Mouse (Mus musculus): Measurements from ENCODE around the gene Gtf2e1. TPM values are rescaled to one million over a fixed set of nuclear protein-coding genes. Genes with fewer than 3 reads are reported as not detected.
A peak's percentile ranks its signal among the peaks of the same experiment; 100 is the strongest.

The Gtf2e1 gene
- polyA plus RNA-seq, 1 experiment from 2014 or later = 23.5 TPM

- H3K27ac ChIP-seq (ENCODE audit: low read depth, low read length) = no peak overlapping the region
- no peak overlapping the region for H3K4me2 ChIP-seq (ENCODE audit: low read depth, low read length)
- H3K27me3 ChIP-seq (ENCODE audit: control insufficient read depth, insufficient read depth, low read length) = no peaks in the 10 kb centered on the region
- no peak overlapping the region for H3K4me3 ChIP-seq (ENCODE audit: low read depth, low read length)
- no peak for ATAC-seq (ENCODE audit: low read depth)
- H3K4me1 ChIP-seq (ENCODE audit: control insufficient read depth, insufficient read depth, low read length) = no peaks in the 10 kb centered on the region
- no peak overlapping the region for H3K9ac ChIP-seq (replicated peaks; ENCODE audit: low read depth, low read length)
- WGBS = 91% methylated on average over 6 of the region's 6 CpGs
- H3K9me3 ChIP-seq (ENCODE audit: control insufficient read depth, low read length) = no peaks in the 10 kb centered on the region
- peaks cover 10% of the 10 kb centered on the region for H3K36me3 ChIP-seq (ENCODE audit: control insufficient read depth, insufficient read depth, low read length)
These were observed 23.1 kb downstream of the Gtf2e1 start for GRCm38 (mm10) chr16:37516376-37516993.

GRCm38 (mm10) chr16:37514644-37515043, 24.9 kb downstream of the Gtf2e1 start:
- Histone ChIP-seq H3K4me2 (ENCODE audit: low read depth, low read length) (no peak overlapping the region), H3K27ac (ENCODE audit: low read depth, low read length) (no peak overlapping the region), H3K27me3 (ENCODE audit: control insufficient read depth, insufficient read depth, low read length) (no peaks in the 10 kb centered on the region), H3K4me3 (ENCODE audit: low read depth, low read length) (no peak overlapping the region), H3K36me3 (ENCODE audit: control insufficient read depth, insufficient read depth, low read length) (peaks cover 14% of the 10 kb centered on the region), H3K9me3 (ENCODE audit: control insufficient read depth, low read length) (no peaks in the 10 kb centered on the region), H3K4me1 (ENCODE audit: control insufficient read depth, insufficient read depth, low read length) (no peaks in the 10 kb centered on the region), H3K9ac (replicated peaks; ENCODE audit: low read depth, low read length) (no peak overlapping the region)
- WGBS = 86% methylated on average over 8 of the region's 8 CpGs
- no peak for ATAC-seq (ENCODE audit: low read depth)

- no peak overlapping the region for H3K27ac ChIP-seq (ENCODE audit: low read depth, low read length)
- no peaks in the 10 kb centered on the region for H3K9me3 ChIP-seq (ENCODE audit: control insufficient read depth, low read length)
- no peaks in the 10 kb centered on the region for H3K27me3 ChIP-seq (ENCODE audit: control insufficient read depth, insufficient read depth, low read length)
- no peaks in the 10 kb centered on the region for H3K4me1 ChIP-seq (ENCODE audit: control insufficient read depth, insufficient read depth, low read length)
- H3K4me3 ChIP-seq (ENCODE audit: low read depth, low read length) = no peak overlapping the region
- no peak overlapping the region for H3K9ac ChIP-seq (replicated peaks; ENCODE audit: low read depth, low read length)
- WGBS = 92% methylated on average over 15 of the region's 15 CpGs
- no peak overlapping the region for H3K4me2 ChIP-seq (ENCODE audit: low read depth, low read length)
- peaks cover 14% of the 10 kb centered on the region for H3K36me3 ChIP-seq (ENCODE audit: control insufficient read depth, insufficient read depth, low read length)
- no peak for ATAC-seq (ENCODE audit: low read depth)
These were observed 28.1 kb downstream of the Gtf2e1 start for GRCm38 (mm10) chr16:37511489-37511888.

GRCm38 (mm10) chr16:37506751-37507150, 32.8 kb downstream of the Gtf2e1 start:
- no peaks in the 10 kb centered on the region for H3K27me3 ChIP-seq (ENCODE audit: control insufficient read depth, insufficient read depth, low read length)
- H3K36me3 ChIP-seq (ENCODE audit: control insufficient read depth, insufficient read depth, low read length) = peaks cover 8% of the 10 kb centered on the region
- H3K4me2 ChIP-seq (ENCODE audit: low read depth, low read length) = no peak overlapping the region
- H3K4me3 ChIP-seq (ENCODE audit: low read depth, low read length) = no peak overlapping the region
- ATAC-seq (ENCODE audit: low read depth) = no peak
- H3K4me1 ChIP-seq (ENCODE audit: control insufficient read depth, insufficient read depth, low read length) = no peaks in the 10 kb centered on the region
- H3K9me3 ChIP-seq (ENCODE audit: control insufficient read depth, low read length) = no peaks in the 10 kb centered on the region
- no peak overlapping the region for H3K27ac ChIP-seq (ENCODE audit: low read depth, low read length)
- no peak overlapping the region for H3K9ac ChIP-seq (replicated peaks; ENCODE audit: low read depth, low read length)
- WGBS = 89% methylated on average over 9 of the region's 9 CpGs

GRCm38 (mm10) chr16:37504517-37504916, 35.1 kb downstream of the Gtf2e1 start:
- Histone ChIP-seq H3K9me3 (ENCODE audit: control insufficient read depth, low read length) (no peaks in the 10 kb centered on the region), H3K27me3 (ENCODE audit: control insufficient read depth, insufficient read depth, low read length) (no peaks in the 10 kb centered on the region), H3K27ac (ENCODE audit: low read depth, low read length) (no peak overlapping the region), H3K9ac (replicated peaks; ENCODE audit: low read depth, low read length) (no peak overlapping the region), H3K4me2 (ENCODE audit: low read depth, low read length) (no peak overlapping the region), H3K4me3 (ENCODE audit: low read depth, low read length) (no peak overlapping the region), H3K36me3 (ENCODE audit: control insufficient read depth, insufficient read depth, low read length) (no peaks in the 10 kb centered on the region), H3K4me1 (ENCODE audit: control insufficient read depth, insufficient read depth, low read length) (no peaks in the 10 kb centered on the region)
- no peak for ATAC-seq (ENCODE audit: low read depth)
- 21% methylated on average over 1 of the region's 1 CpGs for WGBS

GRCm38 (mm10) chr16:37498581-37498980, 41.0 kb downstream of the Gtf2e1 start:
- Histone ChIP-seq H3K4me3 (ENCODE audit: low read depth, low read length) (no peak overlapping the region), H3K4me2 (ENCODE audit: low read depth, low read length) (no peak overlapping the region), H3K4me1 (ENCODE audit: control insufficient read depth, insufficient read depth, low read length) (no peaks in the 10 kb centered on the region), H3K9ac (replicated peaks; ENCODE audit: low read depth, low read length) (no peak overlapping the region), H3K9me3 (ENCODE audit: control insufficient read depth, low read length) (no peaks in the 10 kb centered on the region), H3K36me3 (ENCODE audit: control insufficient read depth, insufficient read depth, low read length) (no peaks in the 10 kb centered on the region), H3K27me3 (ENCODE audit: control insufficient read depth, insufficient read depth, low read length) (no peaks in the 10 kb centered on the region), H3K27ac (ENCODE audit: low read depth, low read length) (no peak overlapping the region)
- ATAC-seq (ENCODE audit: low read depth) = no peak
- WGBS = 75% methylated on average over 9 of the region's 9 CpGs

- ATAC-seq (ENCODE audit: low read depth) = no peak
- no peaks in the 10 kb centered on the region for H3K9me3 ChIP-seq (ENCODE audit: control insufficient read depth, low read length)
- no peaks in the 10 kb centered on the region for H3K27me3 ChIP-seq (ENCODE audit: control insufficient read depth, insufficient read depth, low read length)
- no peaks in the 10 kb centered on the region for H3K4me1 ChIP-seq (ENCODE audit: control insufficient read depth, insufficient read depth, low read length)
- no peak overlapping the region for H3K4me3 ChIP-seq (ENCODE audit: low read depth, low read length)
- H3K4me2 ChIP-seq (ENCODE audit: low read depth, low read length) = no peak overlapping the region
- H3K36me3 ChIP-seq (ENCODE audit: control insufficient read depth, insufficient read depth, low read length) = no peaks in the 10 kb centered on the region
- no peak overlapping the region for H3K9ac ChIP-seq (replicated peaks; ENCODE audit: low read depth, low read length)
- WGBS = 79% methylated on average over 6 of the region's 6 CpGs
- no peak overlapping the region for H3K27ac ChIP-seq (ENCODE audit: low read depth, low read length)
These were observed 44.6 kb downstream of the Gtf2e1 start for GRCm38 (mm10) chr16:37495017-37495416.

GRCm38 (mm10) chr16:37486826-37487612, 52.6 kb downstream of the Gtf2e1 start:
- no peaks in the 10 kb centered on the region for H3K4me1 ChIP-seq (ENCODE audit: control insufficient read depth, insufficient read depth, low read length)
- no peak overlapping the region for H3K27ac ChIP-seq (ENCODE audit: low read depth, low read length)
- no peak overlapping the region for H3K4me3 ChIP-seq (ENCODE audit: low read depth, low read length)
- WGBS = 21% methylated on average over 3 of the region's 3 CpGs
- ATAC-seq (ENCODE audit: low read depth) = peak; percentile 95
- H3K36me3 ChIP-seq (ENCODE audit: control insufficient read depth, insufficient read depth, low read length) = no peaks in the 10 kb centered on the region
- no peak overlapping the region for H3K4me2 ChIP-seq (ENCODE audit: low read depth, low read length)
- no peaks in the 10 kb centered on the region for H3K9me3 ChIP-seq (ENCODE audit: control insufficient read depth, low read length)
- no peaks in the 10 kb centered on the region for H3K27me3 ChIP-seq (ENCODE audit: control insufficient read depth, insufficient read depth, low read length)
- no peak overlapping the region for H3K9ac ChIP-seq (replicated peaks; ENCODE audit: low read depth, low read length)

Measured in neural tube, embryonic 14.5 days (tissue).